Mouse (Mus musculus) liver, adult 2 months (tissue): ENCODE measurements around the gene H6pd. TPM values are rescaled to one million over a fixed set of nuclear protein-coding genes. Genes with fewer than 3 reads are reported as not detected.

Experiments used
- DNase-seq: peaks from one replicate; pipeline ENCODE4 v3.0.0-alpha.2; 2011; ENCODE audit warnings: low read depth, low spot score; ENCODE audit errors: extremely low read depth
- H3K27ac ChIP-seq: fragments of 200-500 bp; replicated peaks from 2 replicates; pipeline ENCODE4 v1.5.1; 2012; ENCODE audit warnings: low read depth, mild to moderate bottlenecking, control low read depth, inconsistent platforms, low read length; ENCODE audit not compliant: insufficient read depth
- H3K27me3 ChIP-seq: fragments of 200-500 bp; 2 replicates; pipeline ENCODE4 v1.6.1; 2012; ENCODE audit warnings: mild to moderate bottlenecking, moderate library complexity, low read length, inconsistent platforms; ENCODE audit not compliant: control insufficient read depth, insufficient read depth
- H3K36me3 ChIP-seq: fragments of 200-500 bp; 2 replicates; pipeline ENCODE4 v1.6.1; 2012; ENCODE audit warnings: low read length, inconsistent platforms; ENCODE audit not compliant: control insufficient read depth, insufficient read depth
- H3K4me1 ChIP-seq: fragments of 200-500 bp; 2 replicates; pipeline ENCODE4 v1.6.1; 2011; ENCODE audit warnings: low read length; ENCODE audit not compliant: control insufficient read depth, insufficient read depth
- H3K4me3 ChIP-seq: fragments of 200-500 bp; 2 replicates; pipeline ENCODE4 v1.5.1; 2011; ENCODE audit warnings: low read depth, mild to moderate bottlenecking, control low read depth, low read length, moderate library complexity; ENCODE audit not compliant: insufficient read depth
- H3K79me2 ChIP-seq: fragments of 200-500 bp; 2 replicates; pipeline ENCODE4 v1.6.1; 2012; ENCODE audit warnings: inconsistent platforms, mild to moderate bottlenecking, low read length, moderate library complexity; ENCODE audit not compliant: control insufficient read depth, insufficient read depth
- H3K9ac ChIP-seq: fragments of 200-500 bp; 2 replicates; pipeline ENCODE4 v1.6.1; 2012; ENCODE audit warnings: low read depth, mild to moderate bottlenecking, control low read depth, inconsistent platforms, low read length
- CTCF ChIP-seq: fragments of 200-500 bp; IDR thresholded peaks from 2 replicates; pipeline ENCODE4 v1.5.1; 2011; ENCODE audit warnings: low read depth, low read length, control low read depth
- POLR2A ChIP-seq: fragments of 200-500 bp; IDR thresholded peaks from 2 replicates; pipeline ENCODE4 v1.6.1; 2011; ENCODE audit warnings: low read length, control low read depth; ENCODE audit not compliant: insufficient read depth; ENCODE audit errors: extremely low read depth
- WGBS: fragments of 180-500 bp; shearing (Covaris S2); methylation state at CpG from one replicate; pipeline ENCODE4 v1.1.7; 2018; 5-methylcytosine and 5-hydroxymethylcytosine counted together
- polyA plus RNA-seq: library from polyadenylated mRNA; depleted of rRNA; stranded (reverse); fragments of >200 nt; gene quantifications from 2 replicates; pipeline ENCODE4 v1.2.3, GENCODE M21; 2012
- total RNA-seq: library from RNA; depleted of rRNA; stranded (reverse); fragments of >200 nt; gene quantifications from 2 replicates; pipeline ENCODE4 v1.2.3, GENCODE M21; 2014

The H6pd gene
- total and polyA plus RNA-seq, 2 experiments = 121 to 205 TPM

DNA sequence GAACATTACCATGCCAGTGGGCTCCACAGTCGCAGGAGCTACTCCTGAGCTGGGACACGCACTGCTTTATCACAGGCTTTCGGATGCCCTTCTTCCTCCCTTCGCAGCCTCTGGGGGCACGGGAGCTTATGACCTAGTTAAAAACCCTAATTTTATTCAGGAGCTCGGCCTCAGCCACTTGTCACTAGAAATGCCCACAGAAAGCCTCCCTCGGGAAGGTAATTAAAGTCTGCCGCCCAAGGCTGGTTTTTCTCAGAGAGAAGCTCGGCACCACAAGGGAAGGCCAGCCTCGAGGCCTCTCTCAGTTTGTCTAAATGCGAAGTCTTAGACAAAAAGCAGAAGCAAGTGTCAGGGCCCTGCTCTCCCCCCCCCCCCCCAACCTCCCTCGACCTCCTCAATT, 64.6 kb downstream of the H6pd start:
- no peaks in the 10 kb centered on the region for H3K36me3 ChIP-seq
- no peak overlapping the region for H3K27ac ChIP-seq
- WGBS = 74% methylated on average over 12 of the region's 12 CpGs
- H3K9ac ChIP-seq = no peak overlapping the region
- TF ChIP-seq CTCF = no peak
- no peak for TF ChIP-seq POLR2A
- DNase-seq = no peak
- no peaks in the 10 kb centered on the region for H3K27me3 ChIP-seq
- H3K4me3 ChIP-seq = no peak overlapping the region
- no peaks in the 10 kb centered on the region for H3K79me2 ChIP-seq
- no peaks in the 10 kb centered on the region for H3K4me1 ChIP-seq

DNA sequence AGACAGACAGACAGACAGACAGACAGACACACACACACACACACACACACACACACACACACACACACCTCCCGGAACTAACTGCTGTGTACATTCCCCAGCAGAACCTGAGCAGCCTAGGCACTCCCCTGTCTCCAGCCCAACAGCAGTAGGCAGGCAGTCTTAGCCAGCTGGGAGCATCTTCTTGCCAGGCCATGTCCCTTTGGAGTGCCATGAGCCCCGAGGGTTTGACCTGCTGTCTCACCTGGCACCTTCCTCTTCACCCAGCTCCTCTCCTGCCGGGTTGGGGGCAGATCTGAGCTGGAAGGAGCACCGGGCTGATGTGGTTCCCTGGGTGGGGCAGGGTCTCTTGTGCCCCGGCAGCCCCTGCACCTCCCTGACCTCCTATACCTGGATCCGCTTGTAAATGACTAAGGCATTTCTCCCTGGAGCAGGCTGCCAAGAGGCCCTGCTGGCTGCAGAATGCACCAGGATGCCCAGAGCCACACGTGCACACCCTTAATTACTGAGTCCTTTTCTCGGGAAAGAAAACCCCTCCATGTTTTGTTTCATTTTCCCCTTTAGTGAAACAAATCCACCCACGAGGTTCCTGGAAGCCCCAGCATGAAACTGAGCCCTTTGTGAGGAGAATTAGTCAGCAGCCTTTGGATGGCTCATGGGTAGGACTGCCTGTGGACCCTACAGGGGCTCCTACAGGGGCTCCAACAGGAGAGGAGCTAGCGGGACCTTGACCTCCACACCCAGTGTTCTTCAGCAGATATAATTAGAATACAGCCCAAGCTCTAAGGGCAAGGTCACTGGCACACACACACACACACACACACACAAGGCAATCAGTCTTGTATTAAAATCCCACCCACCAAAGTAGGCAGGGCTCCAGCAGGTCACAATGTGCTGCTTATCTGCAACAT, 65.7 kb downstream of the H6pd start:
- WGBS = 63% methylated on average over 10 of the region's 10 CpGs
- H3K4me1 ChIP-seq = no peaks in the 10 kb centered on the region
- no peak overlapping the region for H3K4me3 ChIP-seq
- H3K36me3 ChIP-seq = no peaks in the 10 kb centered on the region
- H3K27me3 ChIP-seq = no peaks in the 10 kb centered on the region
- H3K79me2 ChIP-seq = no peaks in the 10 kb centered on the region
- no peak overlapping the region for H3K9ac ChIP-seq
- DNase-seq = no peak
- H3K27ac ChIP-seq = no peak overlapping the region
- TF ChIP-seq POLR2A = no peak
- TF ChIP-seq CTCF = no peak

DNA sequence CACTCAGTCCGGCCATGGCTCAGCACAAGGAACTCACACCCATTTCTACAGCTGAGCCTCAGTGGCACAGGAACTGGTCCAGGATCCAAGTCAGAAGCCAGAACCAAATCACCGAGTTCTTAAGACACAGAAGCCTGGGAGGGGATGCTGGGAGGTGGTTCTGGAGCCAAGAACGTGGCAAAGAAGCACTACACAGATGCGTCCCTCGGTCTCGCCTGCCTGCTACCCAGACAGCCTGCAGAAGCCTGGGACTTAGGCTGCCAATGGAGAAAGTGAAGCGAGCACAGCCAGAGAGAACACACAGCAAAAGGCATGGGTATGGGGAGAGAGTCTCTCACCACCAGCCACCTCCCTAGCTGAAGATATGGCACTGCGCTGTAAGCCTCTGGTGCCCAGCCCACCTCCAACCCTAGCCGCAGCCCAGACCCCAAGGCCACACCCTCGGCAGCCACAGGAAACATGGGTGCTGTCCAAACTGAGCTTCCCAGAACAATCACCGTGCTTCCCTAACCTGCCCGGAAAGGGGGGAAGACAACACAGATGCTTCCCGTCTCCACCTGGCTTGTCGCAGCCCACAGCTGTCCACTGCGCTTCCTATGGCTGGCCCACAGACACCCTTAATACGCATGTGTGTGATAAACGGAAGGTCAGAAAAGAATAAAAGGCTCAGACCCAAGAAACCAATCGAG, 67.6 kb downstream of the H6pd start:
- no peaks in the 10 kb centered on the region for H3K4me1 ChIP-seq
- H3K27me3 ChIP-seq = no peaks in the 10 kb centered on the region
- H3K79me2 ChIP-seq = no peaks in the 10 kb centered on the region
- no peak for TF ChIP-seq CTCF
- TF ChIP-seq POLR2A = no peak
- WGBS = 72% methylated on average over 18 of the region's 18 CpGs
- H3K4me3 ChIP-seq = no peak overlapping the region
- no peak overlapping the region for H3K9ac ChIP-seq
- no peak for DNase-seq
- no peaks in the 10 kb centered on the region for H3K36me3 ChIP-seq
- H3K27ac ChIP-seq = no peak overlapping the region

DNA sequence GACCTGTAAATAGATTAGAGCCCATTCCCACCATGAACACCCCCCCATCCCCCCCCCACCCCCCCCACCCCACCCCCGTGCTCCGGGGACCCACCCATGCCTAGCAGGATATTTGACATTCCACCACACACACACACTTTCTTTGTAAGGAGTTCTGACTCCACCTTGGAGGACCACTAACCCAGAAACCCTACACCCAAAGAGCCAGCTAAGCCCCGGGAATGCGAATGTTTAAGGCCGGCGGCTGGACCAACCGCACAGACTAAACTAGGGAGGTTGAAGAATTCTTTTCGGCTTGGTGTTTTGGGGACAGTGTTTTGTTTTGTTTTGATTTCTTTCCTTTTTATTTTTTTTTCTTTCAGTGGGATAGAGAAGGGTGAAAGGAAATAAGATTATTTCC, 70.1 kb downstream of the H6pd start:
- H3K4me3 ChIP-seq = no peak overlapping the region
- no peaks in the 10 kb centered on the region for H3K79me2 ChIP-seq
- H3K27me3 ChIP-seq = no peaks in the 10 kb centered on the region
- TF ChIP-seq POLR2A (no peak), CTCF (no peak)
- 59% methylated on average over 8 of the region's 8 CpGs for WGBS
- no peak overlapping the region for H3K9ac ChIP-seq
- H3K27ac ChIP-seq = no peak overlapping the region
- H3K36me3 ChIP-seq = no peaks in the 10 kb centered on the region
- no peaks in the 10 kb centered on the region for H3K4me1 ChIP-seq
- DNase-seq = no peak

DNA sequence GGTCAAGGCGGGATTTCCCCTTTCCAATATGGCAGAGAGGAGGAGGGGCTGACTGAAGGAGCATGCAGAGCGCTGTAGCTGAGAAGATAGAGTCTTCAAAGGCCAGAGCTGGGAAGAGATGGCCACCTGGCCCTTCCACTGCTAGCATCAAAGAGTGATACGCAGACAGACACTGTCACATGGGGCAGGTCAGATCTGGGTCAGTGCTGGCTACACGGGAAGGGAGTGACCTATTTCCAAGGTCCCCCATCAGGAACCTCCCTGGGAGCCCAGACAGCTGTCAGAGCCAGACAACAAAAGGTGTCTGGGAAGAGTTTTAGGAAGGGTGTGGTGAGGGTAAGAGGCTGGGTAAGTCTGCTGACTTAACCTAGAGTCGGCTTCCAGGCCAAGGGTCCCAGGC, 71.9 kb downstream of the H6pd start:
- no peaks in the 10 kb centered on the region for H3K4me1 ChIP-seq
- no peak for DNase-seq
- no peak overlapping the region for H3K9ac ChIP-seq
- no peak overlapping the region for H3K27ac ChIP-seq
- WGBS = 68% methylated on average over 5 of the region's 5 CpGs
- H3K4me3 ChIP-seq = no peak overlapping the region
- H3K79me2 ChIP-seq = no peaks in the 10 kb centered on the region
- H3K27me3 ChIP-seq = no peaks in the 10 kb centered on the region
- no peak for TF ChIP-seq CTCF
- TF ChIP-seq POLR2A = no peak
- H3K36me3 ChIP-seq = no peaks in the 10 kb centered on the region
